Mouse (Mus musculus): Measurements from ENCODE around the gene Tmc7.
A peak's percentile ranks its signal among the peaks of the same experiment; 100 is the strongest.

- TF ChIP-seq EP300 (IDR thresholded peaks at IDR 0.05; ENCODE audit: low read depth), result no peak
- TF ChIP-seq CTCF (IDR thresholded peaks at IDR 0.05; ENCODE audit: low read depth), result peak; percentile 99
Observed at GRCm38 (mm10) chr7:118595228-118595627, 10.7 kb upstream of the Tmc7 start.
